Mouse (Mus musculus): ENCODE data around the gene Lzic. TPM values are rescaled to one million over a fixed set of nuclear protein-coding genes. Genes with fewer than 3 reads are reported as not detected.

The Lzic gene
- polyA plus RNA-seq, 1 experiment from 2014 or later = 62.3 TPM

DNA sequence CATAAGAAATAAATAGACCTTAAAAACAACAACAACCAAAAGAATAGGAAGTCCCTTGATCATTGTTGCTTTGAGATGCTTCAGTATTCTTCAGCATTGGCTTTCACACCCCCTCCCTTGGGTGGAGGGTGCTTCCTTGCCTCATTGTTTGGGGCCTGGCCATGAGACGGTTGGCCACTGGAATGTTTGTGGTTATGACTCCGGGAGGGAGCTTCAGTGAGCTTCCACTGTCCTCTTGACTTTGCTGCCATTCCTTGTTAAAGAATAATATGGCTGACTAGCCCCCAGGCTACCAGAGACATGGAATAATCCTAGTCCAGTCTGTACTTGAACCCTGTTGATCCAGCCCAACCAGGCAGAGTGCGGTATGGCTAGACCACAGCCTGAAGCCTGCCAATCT, 21.9 kb downstream of the Lzic start:
- H3K4me1 ChIP-seq (replicated peaks) = peaks cover 10% of the 10 kb centered on the region
- no peaks in the 10 kb centered on the region for H3K27me3 ChIP-seq
- no peak for ATAC-seq (ENCODE audit: insufficient number of reproducible peaks, insufficient read depth, low FRiP score, low TSS enrichment, low read depth)
- 84% methylated on average over 3 of the region's 3 CpGs for WGBS
- no peak overlapping the region for H3K9ac ChIP-seq (replicated peaks)
- no peak overlapping the region for H3K27ac ChIP-seq
- H3K4me3 ChIP-seq (replicated peaks) = no peak overlapping the region
- peaks cover 7% of the 10 kb centered on the region for H3K36me3 ChIP-seq
- H3K4me2 ChIP-seq = no peak overlapping the region
- no peaks in the 10 kb centered on the region for H3K9me3 ChIP-seq

DNA sequence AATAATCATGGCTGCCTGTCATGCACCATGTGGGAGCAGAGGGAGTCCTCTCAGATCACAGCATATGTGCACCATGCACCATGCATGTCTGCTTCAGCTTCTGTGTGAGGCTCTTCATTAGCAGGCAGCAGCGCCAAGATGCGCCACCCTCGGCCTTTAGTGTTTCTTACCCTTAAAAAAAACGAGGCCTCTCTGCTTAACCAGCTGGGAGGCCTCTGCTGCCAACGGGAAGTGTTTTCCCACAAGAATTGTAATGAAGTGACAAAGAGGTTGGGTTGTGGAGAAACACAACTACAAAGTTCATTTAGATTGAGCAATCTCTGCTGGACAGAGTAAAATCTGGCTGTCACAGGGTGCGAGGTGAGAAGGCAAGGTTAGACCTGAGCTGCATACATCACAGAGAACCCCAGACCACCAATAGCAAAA, 26.2 kb downstream of the Lzic start:
- H3K36me3 ChIP-seq = no peaks in the 10 kb centered on the region
- no peak overlapping the region for H3K4me2 ChIP-seq
- no peaks in the 10 kb centered on the region; the same call in 1 of the 2 replicates for H3K4me1 ChIP-seq (replicated peaks)
- H3K27me3 ChIP-seq = no peaks in the 10 kb centered on the region
- no peak for ATAC-seq (ENCODE audit: insufficient number of reproducible peaks, insufficient read depth, low FRiP score, low TSS enrichment, low read depth)
- WGBS = 51% methylated on average over 6 of the region's 6 CpGs
- no peaks in the 10 kb centered on the region for H3K9me3 ChIP-seq
- no peak overlapping the region for H3K27ac ChIP-seq
- H3K9ac ChIP-seq (replicated peaks) = no peak overlapping the region
- H3K4me3 ChIP-seq (replicated peaks) = no peak overlapping the region

DNA sequence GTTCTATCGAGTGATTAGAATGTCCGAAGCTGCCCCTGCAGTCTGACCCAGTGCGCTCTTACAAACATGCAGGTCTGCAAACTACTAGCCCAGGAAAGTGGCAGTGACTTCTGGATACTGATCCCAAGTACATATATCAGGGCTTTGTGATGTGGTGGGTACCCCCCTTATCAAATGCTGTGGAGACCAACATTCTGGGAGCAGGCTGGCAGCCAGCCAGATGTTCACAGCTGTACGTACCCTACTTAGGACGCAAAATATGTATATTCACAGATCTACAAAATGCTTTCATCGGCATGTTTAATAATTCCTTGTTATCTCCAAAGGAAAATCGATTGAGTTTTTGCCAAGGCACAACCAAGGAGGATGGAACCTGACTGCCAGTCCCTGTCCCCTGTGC, 27.0 kb downstream of the Lzic start:
- 92% methylated on average over 7 of the region's 7 CpGs for WGBS
- ATAC-seq (ENCODE audit: insufficient number of reproducible peaks, insufficient read depth, low FRiP score, low TSS enrichment, low read depth) = no peak
- Histone ChIP-seq H3K27me3 (no peaks in the 10 kb centered on the region), H3K4me2 (no peak overlapping the region), H3K9ac (replicated peaks) (no peak overlapping the region), H3K9me3 (no peaks in the 10 kb centered on the region), H3K4me3 (replicated peaks) (no peak overlapping the region), H3K27ac (no peak overlapping the region), H3K4me1 (replicated peaks) (no peaks in the 10 kb centered on the region; the same call in 1 of the 2 replicates), H3K36me3 (no peaks in the 10 kb centered on the region)

DNA sequence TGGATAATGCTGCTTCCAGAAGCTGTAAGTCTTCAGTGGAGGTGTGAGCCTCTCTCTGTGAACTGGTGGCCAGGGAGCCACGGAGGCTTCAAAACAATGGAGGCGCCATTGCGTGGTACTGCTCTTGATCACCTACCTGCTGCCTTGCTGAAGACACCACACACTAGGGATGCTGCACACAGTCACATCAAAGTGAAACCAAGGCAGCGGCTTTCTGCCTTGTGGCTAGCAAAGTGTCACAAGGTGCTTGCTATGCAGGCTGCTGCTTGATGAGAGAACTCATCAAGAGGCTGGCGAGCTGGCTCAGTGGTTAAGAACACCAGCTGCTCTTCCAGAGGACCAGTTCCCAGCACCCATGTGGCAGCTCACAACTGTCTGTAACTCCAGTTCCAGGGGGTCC, 30.7 kb downstream of the Lzic start:
- H3K36me3 ChIP-seq = no peaks in the 10 kb centered on the region
- ATAC-seq (ENCODE audit: insufficient number of reproducible peaks, insufficient read depth, low FRiP score, low TSS enrichment, low read depth) = no peak
- H3K4me3 ChIP-seq (replicated peaks) = no peak overlapping the region
- H3K9me3 ChIP-seq = no peaks in the 10 kb centered on the region
- no peaks in the 10 kb centered on the region for H3K27me3 ChIP-seq
- no peak overlapping the region for H3K4me2 ChIP-seq
- no peak overlapping the region for H3K27ac ChIP-seq
- H3K9ac ChIP-seq (replicated peaks) = no peak overlapping the region
- peaks cover 15% of the 10 kb centered on the region for H3K4me1 ChIP-seq (replicated peaks)
- 86% methylated on average over 5 of the region's 5 CpGs for WGBS

DNA sequence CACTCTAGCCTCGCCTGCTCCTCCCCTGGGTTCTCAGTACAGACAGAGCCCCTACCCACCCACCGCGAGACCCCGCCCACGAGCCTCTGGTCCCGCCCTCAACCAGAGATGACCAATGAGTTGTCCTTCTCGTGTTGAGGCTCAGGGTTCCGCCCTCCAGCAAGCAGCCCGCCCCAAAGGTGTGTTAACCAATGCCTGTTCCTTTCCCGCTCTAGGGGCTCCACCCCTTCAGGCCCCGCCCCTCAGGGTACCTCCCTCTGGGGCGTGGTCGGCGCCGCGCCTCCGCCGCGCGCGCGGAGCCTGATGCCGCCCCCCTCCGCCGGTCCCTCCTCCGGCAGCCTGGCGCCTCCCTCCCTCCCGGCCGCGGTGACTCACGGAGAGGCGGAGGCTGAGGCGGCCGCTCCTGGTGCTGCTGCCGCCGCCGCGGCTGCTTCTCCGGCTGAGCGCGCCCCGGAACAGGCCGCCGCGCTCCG, 32.9 kb downstream of the Lzic start, which contains the start of gene Ctnnbip1:
Ctnnbip1 (plus strand) TSS at position 369 of the 473 bp plus-strand sequence.
- H3K36me3 ChIP-seq = no peaks in the 10 kb centered on the region
- H3K27ac ChIP-seq = peak within 1 kb of the TSS; percentile 69
- WGBS = under 1% methylated on average over 44 of the region's 46 CpGs
- no peaks in the 10 kb centered on the region for H3K9me3 ChIP-seq
- peak within 1 kb of the TSS; percentile 94 for H3K9ac ChIP-seq (replicated peaks)
- no peaks in the 10 kb centered on the region for H3K27me3 ChIP-seq
- H3K4me1 ChIP-seq (replicated peaks) = peaks cover 22% of the 10 kb centered on the region
- ATAC-seq (ENCODE audit: insufficient number of reproducible peaks, insufficient read depth, low FRiP score, low TSS enrichment, low read depth) = peak; percentile 98
- peak within 1 kb of the TSS; percentile 88 for H3K4me2 ChIP-seq
- H3K4me3 ChIP-seq (replicated peaks) = peak within 1 kb of the TSS; percentile 93

DNA sequence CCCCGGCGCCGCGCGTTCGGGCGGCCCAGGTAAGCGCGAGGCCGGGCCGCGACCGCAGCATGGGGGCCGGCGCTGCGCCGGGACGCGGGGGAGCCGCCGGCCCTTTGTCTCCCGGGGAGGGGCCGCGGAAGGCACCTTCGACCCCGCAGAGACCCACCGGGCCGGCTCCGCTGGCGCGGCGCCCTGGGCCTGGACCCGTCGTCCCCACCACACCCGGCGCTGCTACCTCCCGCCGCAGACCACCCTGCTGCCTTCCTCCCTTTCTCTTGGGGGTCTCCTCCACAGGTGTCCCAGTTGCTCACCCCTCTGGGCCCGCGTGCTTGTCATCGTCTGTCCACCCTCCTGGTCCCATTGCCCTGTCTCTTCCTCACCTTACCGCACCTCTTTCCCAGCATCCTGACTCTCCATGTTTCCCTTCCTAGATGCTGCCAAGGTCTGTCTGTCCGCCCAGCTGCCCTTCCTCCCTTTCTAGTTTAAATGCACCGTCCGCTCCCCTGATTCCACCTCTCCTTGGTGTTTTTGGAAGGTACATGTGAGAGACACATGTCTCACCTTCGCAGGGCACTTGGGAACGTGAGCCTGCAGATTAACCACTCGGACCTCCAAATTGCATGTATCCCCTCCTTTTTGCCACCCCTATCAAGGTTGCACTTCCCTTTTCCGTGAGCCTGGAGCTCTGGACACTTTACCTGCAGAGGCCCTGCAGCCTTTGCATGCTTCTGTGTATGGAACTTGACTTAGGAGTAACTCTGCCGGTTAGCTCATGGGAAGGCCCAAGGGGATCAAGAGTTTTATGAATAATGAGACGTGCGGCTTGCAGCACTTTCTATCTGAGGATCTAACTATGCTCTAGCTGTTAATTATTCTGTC, 33.6 kb downstream of the Lzic start:
- Histone ChIP-seq H3K4me2 (peak overlapping the region; percentile 88), H3K36me3 (no peaks in the 10 kb centered on the region), H3K4me1 (replicated peaks) (peaks cover 23% of the 10 kb centered on the region), H3K9me3 (no peaks in the 10 kb centered on the region), H3K27me3 (no peaks in the 10 kb centered on the region), H3K27ac (peak overlapping the region; percentile 69), H3K9ac (replicated peaks) (peak overlapping the region; percentile 94), H3K4me3 (replicated peaks) (peak overlapping the region; percentile 93)
- WGBS = 3% methylated on average over 29 of the region's 52 CpGs
- ATAC-seq (ENCODE audit: insufficient number of reproducible peaks, insufficient read depth, low FRiP score, low TSS enrichment, low read depth) = peak; percentile 33

DNA sequence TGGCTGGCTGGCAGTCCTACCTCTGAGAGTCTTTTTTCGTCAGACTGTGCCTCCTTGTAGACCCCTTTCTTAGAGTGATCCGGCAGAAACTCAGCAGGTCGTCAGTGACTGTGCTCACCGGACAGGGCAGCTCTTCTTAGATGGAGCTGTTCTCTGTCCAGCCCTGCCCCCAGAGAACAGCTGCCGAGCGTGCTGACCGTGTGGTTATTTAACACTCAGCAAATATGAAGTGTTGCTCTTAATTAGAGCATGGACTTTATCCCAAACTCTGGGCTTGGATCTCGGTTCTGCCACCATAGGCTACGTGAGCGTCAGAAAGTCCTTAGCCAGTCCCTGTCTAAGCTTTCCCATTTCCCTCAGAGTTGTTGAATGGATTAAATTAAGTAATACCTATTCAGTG, 36.2 kb downstream of the Lzic start:
- no peak for ATAC-seq (ENCODE audit: insufficient number of reproducible peaks, insufficient read depth, low FRiP score, low TSS enrichment, low read depth)
- Histone ChIP-seq H3K36me3 (no peaks in the 10 kb centered on the region), H3K27ac (no peak overlapping the region), H3K4me2 (no peak overlapping the region), H3K4me3 (replicated peaks) (no peak overlapping the region), H3K9me3 (no peaks in the 10 kb centered on the region), H3K27me3 (no peaks in the 10 kb centered on the region), H3K4me1 (replicated peaks) (peaks cover 38% of the 10 kb centered on the region), H3K9ac (replicated peaks) (no peak overlapping the region)
- WGBS = 71% methylated on average over 10 of the region's 10 CpGs

DNA sequence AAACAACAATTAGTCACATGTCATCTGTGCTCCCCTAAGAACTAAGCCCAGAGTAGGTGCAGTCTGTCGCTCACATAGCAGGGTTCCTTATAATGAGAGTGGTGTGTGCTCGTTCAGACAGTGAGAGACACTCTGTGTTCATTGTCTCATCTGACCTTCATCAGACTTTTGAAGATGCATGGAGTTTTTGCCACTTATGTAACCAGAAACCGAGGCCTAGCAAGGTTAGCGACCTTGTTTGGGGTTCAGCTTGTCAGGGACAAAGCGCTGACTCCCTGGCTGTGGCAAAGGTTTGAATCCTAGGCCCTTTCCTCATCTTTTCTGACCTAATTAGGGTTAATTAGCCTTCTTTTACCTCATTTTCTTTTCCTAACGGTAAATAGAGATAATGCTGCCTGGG, 38.9 kb downstream of the Lzic start:
- no peak overlapping the region for H3K9ac ChIP-seq (replicated peaks)
- no peak overlapping the region for H3K4me3 ChIP-seq (replicated peaks)
- H3K4me1 ChIP-seq (replicated peaks) = peaks cover 47% of the 10 kb centered on the region
- H3K27ac ChIP-seq = no peak overlapping the region
- H3K27me3 ChIP-seq = no peaks in the 10 kb centered on the region
- H3K36me3 ChIP-seq = no peaks in the 10 kb centered on the region
- no peak for ATAC-seq (ENCODE audit: insufficient number of reproducible peaks, insufficient read depth, low FRiP score, low TSS enrichment, low read depth)
- WGBS = 70% methylated on average over 6 of the region's 6 CpGs
- no peak overlapping the region for H3K4me2 ChIP-seq
- H3K9me3 ChIP-seq = no peaks in the 10 kb centered on the region

DNA sequence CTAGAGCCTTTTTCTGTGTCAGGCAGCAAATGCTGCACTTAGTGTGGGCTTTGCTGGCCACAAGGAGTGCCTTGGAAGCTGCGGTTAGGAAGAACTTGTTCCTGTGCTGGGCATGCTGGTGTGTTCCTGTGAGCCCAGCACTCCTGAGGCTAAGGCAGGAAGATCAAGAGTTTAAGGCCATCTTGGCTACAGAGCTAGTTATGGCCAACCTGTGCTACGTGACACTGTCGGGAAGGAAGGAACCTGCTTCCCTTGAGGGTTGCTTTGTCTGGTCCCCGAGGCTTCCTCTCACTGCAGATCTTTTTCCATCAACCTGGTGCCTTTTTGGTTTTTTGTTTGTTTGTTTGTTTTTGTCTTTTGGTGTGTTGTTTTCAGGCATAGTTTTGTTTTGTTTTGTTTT, 40.1 kb downstream of the Lzic start:
- 81% methylated on average over 4 of the region's 4 CpGs for WGBS
- Histone ChIP-seq H3K36me3 (no peaks in the 10 kb centered on the region; the same call in 1 of the 2 replicates), H3K4me1 (replicated peaks) (peaks cover 37% of the 10 kb centered on the region), H3K9ac (replicated peaks) (no peak overlapping the region), H3K4me3 (replicated peaks) (no peak overlapping the region), H3K27me3 (no peaks in the 10 kb centered on the region), H3K27ac (0 out of 2 replicates have a peak overlapping the region, but pooled peaks have one; percentile 12), H3K9me3 (no peaks in the 10 kb centered on the region), H3K4me2 (no peak overlapping the region)
- no peak for ATAC-seq (ENCODE audit: insufficient number of reproducible peaks, insufficient read depth, low FRiP score, low TSS enrichment, low read depth)

DNA sequence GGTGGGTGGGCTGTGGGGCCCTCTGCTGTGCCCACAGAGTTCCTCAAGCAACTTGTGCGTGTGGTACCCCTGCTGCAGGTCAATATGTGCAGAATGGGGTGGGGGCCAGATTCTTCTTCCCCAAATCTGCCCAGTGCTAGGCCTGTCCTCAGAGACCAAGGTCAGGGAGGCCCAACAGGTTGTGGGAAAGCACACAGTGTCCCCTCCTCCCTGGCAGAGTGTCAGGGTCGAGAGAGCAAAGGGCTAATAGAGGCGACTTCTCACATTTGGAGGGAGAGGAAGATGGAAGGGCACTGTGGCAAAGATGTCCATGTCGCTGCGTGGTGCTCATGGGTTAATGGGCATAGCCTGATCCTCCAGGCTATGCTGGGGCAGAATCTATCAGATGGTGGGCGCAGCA, 40.8 kb downstream of the Lzic start:
- no peak for ATAC-seq (ENCODE audit: insufficient number of reproducible peaks, insufficient read depth, low FRiP score, low TSS enrichment, low read depth)
- no peaks in the 10 kb centered on the region; the same call in 1 of the 2 replicates for H3K36me3 ChIP-seq
- WGBS = 74% methylated on average over 6 of the region's 6 CpGs
- no peaks in the 10 kb centered on the region for H3K27me3 ChIP-seq
- peaks cover 36% of the 10 kb centered on the region for H3K4me1 ChIP-seq (replicated peaks)
- no peak overlapping the region for H3K4me3 ChIP-seq (replicated peaks)
- H3K4me2 ChIP-seq = 0 out of 2 replicates have a peak overlapping the region, but pooled peaks have one; percentile 18
- H3K27ac ChIP-seq = peak overlapping the region; percentile 41
- H3K9me3 ChIP-seq = no peaks in the 10 kb centered on the region
- H3K9ac ChIP-seq (replicated peaks) = no peak overlapping the region

DNA sequence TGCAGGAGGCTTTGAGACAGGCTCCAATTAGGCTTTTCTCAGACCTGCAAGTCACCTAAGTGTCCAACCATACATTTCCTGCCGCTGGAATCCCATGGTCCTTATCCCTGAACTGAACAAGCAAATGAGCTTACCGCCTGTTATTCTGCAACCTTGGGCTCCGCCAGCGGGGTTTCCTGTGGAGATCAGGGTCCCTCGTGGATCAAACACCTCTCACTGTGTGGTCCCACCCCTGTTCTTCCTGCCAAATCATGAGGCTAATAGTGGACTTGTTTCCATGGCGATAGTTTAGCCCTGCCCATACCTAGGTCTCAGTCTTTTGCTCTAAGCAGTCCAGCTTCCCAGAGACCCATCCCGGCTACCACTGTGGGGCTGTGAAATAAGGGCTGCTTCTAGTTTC, 41.3 kb downstream of the Lzic start:
- H3K9me3 ChIP-seq = no peaks in the 10 kb centered on the region
- H3K27ac ChIP-seq = peak overlapping the region; percentile 41; the same call in 1 of the 2 replicates
- H3K4me1 ChIP-seq (replicated peaks) = peaks cover 34% of the 10 kb centered on the region
- H3K4me2 ChIP-seq = peak overlapping the region; percentile 18; the same call in 1 of the 2 replicates
- no peak overlapping the region for H3K9ac ChIP-seq (replicated peaks)
- no peak overlapping the region for H3K4me3 ChIP-seq (replicated peaks)
- H3K27me3 ChIP-seq = no peaks in the 10 kb centered on the region
- peak; percentile 49 for ATAC-seq (ENCODE audit: insufficient number of reproducible peaks, insufficient read depth, low FRiP score, low TSS enrichment, low read depth)
- no peaks in the 10 kb centered on the region; the same call in 1 of the 2 replicates for H3K36me3 ChIP-seq
- WGBS = 25% methylated on average over 7 of the region's 7 CpGs
